Mouse (Mus musculus): ENCODE results near the gene Ubtd1. TPM values are rescaled to one million over a fixed set of nuclear protein-coding genes. Genes with fewer than 3 reads are reported as not detected.

Gene Ubtd1
- polyA plus RNA-seq, 1 experiment from 2014 or later = 11.2 TPM

GRCm38 (mm10) chr19:41995483-41995882 is 13.9 kb downstream of the Ubtd1 start:
- Histone ChIP-seq H3K9me3 (no peaks in the 10 kb centered on the region), H3K4me2 (replicated peaks) (no peak overlapping the region), H3K27ac (replicated peaks) (no peak overlapping the region), H3K27me3 (no peaks in the 10 kb centered on the region), H3K36me3 (no peaks in the 10 kb centered on the region), H3K9ac (replicated peaks) (no peak overlapping the region), H3K4me3 (no peak overlapping the region), H3K4me1 (peaks cover 3% of the 10 kb centered on the region; the same call in 1 of the 2 replicates)
- WGBS = 42% methylated on average over 1 of the region's 1 CpGs
- ATAC-seq (ENCODE audit: low FRiP score, low read depth) = no peak

DNA sequence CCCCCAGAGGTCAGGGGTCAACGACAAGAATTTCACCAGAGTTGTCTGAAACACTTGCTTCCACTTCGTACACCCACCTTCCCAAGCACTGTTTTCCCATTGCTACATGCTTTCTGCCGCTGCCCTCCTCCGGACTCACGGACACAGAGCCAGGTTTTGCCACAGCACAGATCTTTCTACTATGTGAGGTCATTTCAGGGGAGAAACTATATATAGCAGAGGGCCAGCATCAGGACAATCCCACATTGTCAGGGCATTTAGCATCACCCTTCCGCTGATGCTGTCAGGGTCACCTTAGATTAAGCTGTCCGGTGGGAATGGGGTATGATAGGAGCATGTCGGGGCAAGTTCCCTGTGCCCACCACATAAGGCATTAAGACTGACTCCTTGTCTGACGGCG is 15.5 kb downstream of the Ubtd1 start:
- Histone ChIP-seq H3K4me2 (replicated peaks) (no peak overlapping the region), H3K9ac (replicated peaks) (no peak overlapping the region), H3K36me3 (no peaks in the 10 kb centered on the region), H3K27ac (replicated peaks) (no peak overlapping the region), H3K4me3 (no peak overlapping the region), H3K4me1 (peaks cover 6% of the 10 kb centered on the region; the same call in 1 of the 2 replicates), H3K9me3 (no peaks in the 10 kb centered on the region), H3K27me3 (no peaks in the 10 kb centered on the region)
- ATAC-seq (ENCODE audit: low FRiP score, low read depth) = no peak
- 91% methylated on average over 10 of the region's 10 CpGs for WGBS

DNA sequence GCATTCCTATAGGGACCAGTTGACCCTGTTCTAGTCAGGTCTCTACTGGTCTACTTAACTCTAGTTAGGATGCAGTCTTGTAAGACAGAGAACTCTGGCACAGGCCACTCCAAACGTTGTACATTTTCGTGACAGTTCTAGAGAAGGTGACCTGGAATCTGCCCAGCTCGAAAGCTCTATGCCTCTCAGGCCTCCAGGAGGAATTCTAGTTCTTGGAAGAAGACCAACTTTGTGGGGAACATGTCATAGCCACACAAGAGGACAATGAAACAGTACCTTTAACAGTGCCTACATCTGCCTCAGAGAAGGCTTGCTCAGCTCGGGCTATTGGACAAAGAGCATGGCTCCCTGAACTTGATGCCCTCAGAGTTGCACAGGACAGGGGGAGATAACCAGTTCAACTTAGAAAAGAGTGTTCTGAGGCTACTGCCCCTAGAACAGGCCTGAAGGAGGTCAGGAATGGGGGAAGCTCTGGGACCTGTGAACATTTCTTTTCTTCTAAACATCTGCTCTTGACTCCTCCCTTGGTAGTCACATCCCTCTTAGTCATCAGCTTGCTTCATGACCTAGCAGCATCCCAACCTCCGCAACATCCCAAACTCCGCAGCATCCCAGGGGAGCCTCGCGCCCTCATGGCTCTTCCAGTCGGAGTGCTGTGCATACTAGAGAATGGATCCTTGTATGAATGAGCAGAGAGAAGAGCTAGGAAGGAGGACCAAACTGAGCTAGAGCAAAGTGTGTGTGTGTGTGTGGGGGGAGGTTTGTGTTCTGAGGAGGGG is 17.4 kb downstream of the Ubtd1 start:
- 93% methylated on average over 9 of the region's 9 CpGs for WGBS
- no peaks in the 10 kb centered on the region for H3K27me3 ChIP-seq
- no peaks in the 10 kb centered on the region for H3K36me3 ChIP-seq
- no peak overlapping the region for H3K9ac ChIP-seq (replicated peaks)
- ATAC-seq (ENCODE audit: low FRiP score, low read depth) = no peak
- peaks cover 6% of the 10 kb centered on the region; the same call in 1 of the 2 replicates for H3K4me1 ChIP-seq
- no peak overlapping the region for H3K27ac ChIP-seq (replicated peaks)
- H3K4me2 ChIP-seq (replicated peaks) = no peak overlapping the region
- no peaks in the 10 kb centered on the region for H3K9me3 ChIP-seq
- H3K4me3 ChIP-seq = no peak overlapping the region

GRCm38 (mm10) chr19:41999688-42000283 is 18.2 kb downstream of the Ubtd1 start:
- H3K36me3 ChIP-seq = no peaks in the 10 kb centered on the region
- 91% methylated on average over 4 of the region's 4 CpGs for WGBS
- no peaks in the 10 kb centered on the region for H3K27me3 ChIP-seq
- H3K4me2 ChIP-seq (replicated peaks) = no peak overlapping the region
- peaks cover 6% of the 10 kb centered on the region; the same call in 1 of the 2 replicates for H3K4me1 ChIP-seq
- H3K9ac ChIP-seq (replicated peaks) = no peak overlapping the region
- no peaks in the 10 kb centered on the region for H3K9me3 ChIP-seq
- H3K4me3 ChIP-seq = no peak overlapping the region
- ATAC-seq (ENCODE audit: low FRiP score, low read depth) = no peak
- no peak overlapping the region for H3K27ac ChIP-seq (replicated peaks)

DNA sequence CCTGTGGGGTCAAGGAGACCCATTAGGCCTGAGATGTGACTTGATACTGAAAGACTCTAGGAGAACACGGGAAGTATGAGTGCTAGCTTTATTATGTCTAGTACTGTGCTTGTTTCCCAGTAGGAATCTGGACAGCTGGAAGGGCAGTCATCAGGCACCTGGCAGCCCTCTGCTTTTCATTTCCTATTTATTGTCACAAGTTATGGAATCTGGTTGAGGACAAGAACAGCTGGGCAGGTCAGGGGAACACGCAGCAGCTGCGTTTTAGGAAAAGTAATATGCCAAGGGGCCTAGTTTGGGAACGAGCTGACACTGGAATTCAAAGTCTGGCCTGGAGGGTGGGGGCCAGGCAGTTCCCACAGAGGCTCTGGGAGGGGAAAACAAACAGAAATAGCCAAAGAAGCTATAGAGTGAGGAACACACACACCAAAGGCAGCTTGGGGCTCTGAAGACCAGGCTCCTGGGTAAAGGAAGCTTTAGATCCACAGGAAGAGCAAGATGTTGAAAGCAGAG is 18.9 kb downstream of the Ubtd1 start:
- ATAC-seq (ENCODE audit: low FRiP score, low read depth) = no peak

DNA sequence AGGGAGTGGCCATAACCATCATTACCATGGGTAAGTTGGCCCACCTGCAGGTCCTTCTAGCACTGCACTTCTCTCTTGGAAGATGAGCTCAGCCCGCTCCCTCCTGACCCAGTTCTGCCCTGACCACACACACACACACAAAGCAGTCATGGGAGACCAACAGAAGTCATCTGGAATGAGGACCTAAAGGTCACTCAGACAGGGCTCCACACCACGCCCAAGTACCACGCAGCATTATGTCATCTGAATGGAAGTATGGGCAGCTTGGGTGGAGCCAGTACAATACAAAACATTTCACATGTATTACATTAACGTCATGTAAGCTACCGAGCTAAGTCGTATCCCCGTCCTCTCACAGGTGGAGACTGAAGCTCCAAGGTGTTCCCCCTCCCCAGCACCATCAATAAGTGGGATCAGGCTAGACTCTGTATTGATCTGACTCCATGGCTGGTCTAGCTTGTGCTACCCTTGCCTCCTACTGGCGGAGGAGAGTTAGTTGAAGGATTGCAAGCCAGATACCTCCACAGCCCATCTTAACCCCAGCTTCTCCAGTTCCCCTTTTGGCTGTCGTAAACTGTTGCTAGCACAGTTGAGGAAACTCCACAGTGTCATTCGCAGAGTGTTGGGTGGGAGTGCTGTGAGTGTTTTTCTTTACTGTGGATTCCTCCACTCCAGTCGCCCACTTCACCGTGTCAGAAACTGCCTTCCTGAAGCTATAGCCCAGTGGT is 19.9 kb downstream of the Ubtd1 start:
- ATAC-seq (ENCODE audit: low FRiP score, low read depth) = no peak
- no peak overlapping the region for H3K27ac ChIP-seq (replicated peaks)
- no peak overlapping the region for H3K9ac ChIP-seq (replicated peaks)
- no peaks in the 10 kb centered on the region for H3K36me3 ChIP-seq
- H3K4me1 ChIP-seq = 0 out of 2 replicates have a peak, but pooled peaks cover 3% of the 10 kb centered on the region
- no peak overlapping the region for H3K4me2 ChIP-seq (replicated peaks)
- WGBS = 88% methylated on average over 12 of the region's 12 CpGs
- no peaks in the 10 kb centered on the region for H3K27me3 ChIP-seq
- H3K4me3 ChIP-seq = no peak overlapping the region
- no peaks in the 10 kb centered on the region for H3K9me3 ChIP-seq

More for the DNA sequence above, 18.9 kb downstream of the Ubtd1 start:
- no peaks in the 10 kb centered on the region for H3K36me3 ChIP-seq
- WGBS = 68% methylated on average over 4 of the region's 4 CpGs
- H3K4me3 ChIP-seq = no peak overlapping the region
- peaks cover 4% of the 10 kb centered on the region; the same call in 1 of the 2 replicates for H3K4me1 ChIP-seq
- H3K27me3 ChIP-seq = no peaks in the 10 kb centered on the region
- H3K9ac ChIP-seq (replicated peaks) = no peak overlapping the region
- H3K27ac ChIP-seq (replicated peaks) = no peak overlapping the region
- H3K4me2 ChIP-seq (replicated peaks) = no peak overlapping the region
- H3K9me3 ChIP-seq = no peaks in the 10 kb centered on the region

- Histone ChIP-seq H3K27ac (replicated peaks) (no peak overlapping the region), H3K4me2 (replicated peaks) (no peak overlapping the region), H3K9me3 (no peaks in the 10 kb centered on the region), H3K36me3 (no peaks in the 10 kb centered on the region), H3K9ac (replicated peaks) (no peak overlapping the region), H3K4me1 (peaks cover 6% of the 10 kb centered on the region; the same call in 1 of the 2 replicates), H3K4me3 (no peak overlapping the region), H3K27me3 (no peaks in the 10 kb centered on the region)
- no peak for ATAC-seq (ENCODE audit: low FRiP score, low read depth)
- 80% methylated on average over 6 of the region's 6 CpGs for WGBS
Observed at GRCm38 (mm10) chr19:42004258-42004657, 22.7 kb downstream of the Ubtd1 start.

- no peaks in the 10 kb centered on the region for H3K36me3 ChIP-seq
- H3K27ac ChIP-seq (replicated peaks) = no peak overlapping the region
- peaks cover 7% of the 10 kb centered on the region for H3K4me1 ChIP-seq
- no peak for ATAC-seq (ENCODE audit: low FRiP score, low read depth)
- no peak overlapping the region for H3K9ac ChIP-seq (replicated peaks)
- no peak overlapping the region for H3K4me3 ChIP-seq
- 82% methylated on average over 3 of the region's 3 CpGs for WGBS
- no peak overlapping the region for H3K4me2 ChIP-seq (replicated peaks)
- H3K27me3 ChIP-seq = no peaks in the 10 kb centered on the region
- H3K9me3 ChIP-seq = no peaks in the 10 kb centered on the region
Observed at GRCm38 (mm10) chr19:42005616-42006015, 24.1 kb downstream of the Ubtd1 start.

- Histone ChIP-seq H3K4me2 (replicated peaks) (no peak overlapping the region), H3K9me3 (no peaks in the 10 kb centered on the region), H3K9ac (replicated peaks) (no peak overlapping the region), H3K27ac (replicated peaks) (no peak overlapping the region), H3K36me3 (no peaks in the 10 kb centered on the region), H3K4me1 (peaks cover 6% of the 10 kb centered on the region), H3K27me3 (no peaks in the 10 kb centered on the region), H3K4me3 (no peak overlapping the region)
- no peak for ATAC-seq (ENCODE audit: low FRiP score, low read depth)
- WGBS = 74% methylated on average over 8 of the region's 8 CpGs
Observed at GRCm38 (mm10) chr19:42006568-42006967, 25.0 kb downstream of the Ubtd1 start.

DNA sequence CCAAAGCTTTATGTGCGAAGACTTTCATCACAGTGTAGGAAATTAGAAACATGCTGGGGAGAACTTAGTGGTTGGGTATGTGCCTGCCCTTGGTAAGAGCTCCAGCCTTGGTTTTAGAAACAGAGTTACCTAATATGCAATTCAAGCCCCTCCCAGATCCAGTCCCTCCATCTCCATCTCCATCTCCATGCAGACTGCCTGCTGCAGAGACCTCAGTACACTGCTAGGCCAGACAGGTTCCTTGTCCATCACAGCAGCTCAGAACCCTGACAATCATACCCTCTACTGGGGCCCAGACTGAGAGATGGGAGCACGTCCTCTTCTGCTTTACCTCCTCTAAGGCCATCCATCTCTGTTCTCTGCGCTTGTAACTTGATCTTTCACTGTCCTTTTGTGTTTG is 27.0 kb downstream of the Ubtd1 start:
- no peak overlapping the region for H3K9ac ChIP-seq (replicated peaks)
- H3K4me1 ChIP-seq = peaks cover 6% of the 10 kb centered on the region
- H3K27ac ChIP-seq (replicated peaks) = no peak overlapping the region
- H3K9me3 ChIP-seq = no peaks in the 10 kb centered on the region
- no peak overlapping the region for H3K4me2 ChIP-seq (replicated peaks)
- H3K36me3 ChIP-seq = no peaks in the 10 kb centered on the region
- H3K27me3 ChIP-seq = no peaks in the 10 kb centered on the region
- WGBS = 73% methylated on average over 3 of the region's 3 CpGs
- H3K4me3 ChIP-seq = no peak overlapping the region
- ATAC-seq (ENCODE audit: low FRiP score, low read depth) = no peak

GRCm38 (mm10) chr19:42009067-42009466 is 27.5 kb downstream of the Ubtd1 start:
- no peak overlapping the region for H3K9ac ChIP-seq (replicated peaks)
- no peak for ATAC-seq (ENCODE audit: low FRiP score, low read depth)

DNA sequence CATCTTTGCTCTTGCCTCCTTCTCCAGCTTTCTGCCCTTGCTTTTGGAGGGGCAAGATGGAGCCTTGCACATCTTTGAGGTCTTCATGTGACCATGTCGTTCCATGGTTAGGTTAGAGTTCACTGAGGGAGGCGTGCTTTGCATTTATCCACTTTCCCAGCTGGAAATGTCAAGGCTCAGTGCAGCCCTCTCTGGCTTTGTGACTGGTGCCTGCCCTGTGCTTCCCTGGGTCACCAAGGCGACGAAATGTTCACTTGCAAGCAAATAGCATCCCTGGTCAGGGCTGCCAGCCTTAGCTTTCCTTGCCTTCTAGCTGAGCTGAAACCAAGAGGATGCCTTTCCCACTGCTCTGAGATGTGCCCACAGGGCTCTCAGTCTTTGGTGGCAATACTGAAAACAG is 28.9 kb downstream of the Ubtd1 start:
- 56% methylated on average over 4 of the region's 4 CpGs for WGBS
- ATAC-seq (ENCODE audit: low FRiP score, low read depth) = no peak
- no peak overlapping the region for H3K9ac ChIP-seq (replicated peaks)

More at GRCm38 (mm10) chr19:42009067-42009466, 27.5 kb downstream of the Ubtd1 start:
- no peak overlapping the region for H3K4me2 ChIP-seq (replicated peaks)
- H3K9me3 ChIP-seq = no peaks in the 10 kb centered on the region
- no peak overlapping the region for H3K4me3 ChIP-seq
- WGBS = 75% methylated on average over 7 of the region's 7 CpGs
- no peaks in the 10 kb centered on the region for H3K36me3 ChIP-seq
- H3K27me3 ChIP-seq = no peaks in the 10 kb centered on the region
- H3K4me1 ChIP-seq = peaks cover 6% of the 10 kb centered on the region
- H3K27ac ChIP-seq (replicated peaks) = no peak overlapping the region

More for the DNA sequence above, 28.9 kb downstream of the Ubtd1 start:
- Histone ChIP-seq H3K4me1 (peaks cover 6% of the 10 kb centered on the region), H3K9me3 (no peaks in the 10 kb centered on the region), H3K27ac (replicated peaks) (no peak overlapping the region), H3K36me3 (no peaks in the 10 kb centered on the region), H3K4me2 (replicated peaks) (no peak overlapping the region), H3K4me3 (no peak overlapping the region), H3K27me3 (no peaks in the 10 kb centered on the region)
